Mouse (Mus musculus): ENCODE measurements around the gene Tc2n.
A peak's percentile ranks its signal among the peaks of the same experiment; 100 is the strongest.
"Not testable (repeated sequence)": the region's sequence is repeated elsewhere in the genome, so short reads cannot be mapped to it uniquely, and the experiment has no call there.

Gene Tc2n

GRCm38 (mm10) chr12:101718054-101718754, at the start of gene Tc2n:
Gene Tc2n, minus strand, starts transcription at chr12:101718523.
- peak; percentile 9 for DNase-seq

DNA sequence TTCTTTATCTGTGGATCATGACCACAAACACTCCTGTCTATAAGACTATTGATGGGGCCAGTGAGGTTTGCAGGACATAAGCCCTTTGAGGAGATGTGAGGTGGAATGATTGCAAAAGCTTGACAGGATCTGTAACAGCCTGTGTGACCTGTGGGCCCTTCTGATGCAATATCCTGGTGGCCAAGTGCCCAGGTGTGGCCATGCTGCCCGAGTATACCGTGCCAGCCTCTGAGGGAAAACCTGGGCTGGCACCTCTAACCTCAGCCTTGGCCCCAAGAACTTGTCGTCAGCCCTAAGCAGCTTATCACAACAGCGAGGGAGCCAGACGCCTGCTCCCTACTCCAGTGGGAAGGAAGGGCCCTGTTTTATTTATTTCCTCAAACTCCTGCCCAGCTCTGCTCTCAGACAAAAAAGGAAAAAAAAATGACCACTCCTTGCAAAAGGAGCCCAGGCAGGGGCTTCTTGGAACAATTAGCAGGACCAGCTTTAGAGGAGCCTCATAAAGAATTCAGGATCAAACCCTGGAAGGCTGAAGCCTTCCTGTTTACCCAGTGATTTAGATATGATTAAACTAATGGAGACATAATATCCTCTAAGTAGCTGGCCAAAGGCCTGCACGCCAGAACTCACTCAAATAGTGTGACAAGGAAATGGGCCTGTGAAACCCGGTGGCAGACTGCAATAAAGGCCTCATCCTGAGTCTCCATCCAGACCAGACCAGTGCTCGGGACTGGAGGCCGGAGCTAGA, 49.2 kb upstream of the Tc2n start:
- no peak for DNase-seq

- DNase-seq = no peak
Measured at GRCm38 (mm10) chr12:101766228-101766852, 48.0 kb upstream of the Tc2n start.

DNA sequence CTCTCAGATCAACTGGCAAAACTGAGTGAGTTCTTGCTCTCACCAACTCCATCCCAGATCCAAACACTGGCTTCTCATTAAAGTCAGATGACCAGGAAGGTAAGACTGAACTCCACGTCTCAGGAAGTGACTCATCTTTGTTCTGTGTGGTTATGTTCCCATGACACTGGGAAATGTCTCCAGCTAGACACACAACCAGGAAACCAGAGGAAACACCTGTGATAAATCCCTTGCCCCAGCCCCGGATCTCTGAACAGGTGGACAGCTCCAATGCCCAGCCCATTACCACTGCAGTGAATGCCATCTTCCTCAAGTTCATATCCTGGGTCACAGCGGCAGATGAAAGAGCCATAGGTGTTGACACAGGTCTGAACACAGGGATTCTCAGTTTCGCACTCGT, 46.5 kb upstream of the Tc2n start:
- no peak for DNase-seq

GRCm38 (mm10) chr12:101763065-101763464, 44.7 kb upstream of the Tc2n start:
- no peak for DNase-seq

- DNase-seq = no peak
Measured at GRCm38 (mm10) chr12:101762054-101762453, 43.7 kb upstream of the Tc2n start.

DNA sequence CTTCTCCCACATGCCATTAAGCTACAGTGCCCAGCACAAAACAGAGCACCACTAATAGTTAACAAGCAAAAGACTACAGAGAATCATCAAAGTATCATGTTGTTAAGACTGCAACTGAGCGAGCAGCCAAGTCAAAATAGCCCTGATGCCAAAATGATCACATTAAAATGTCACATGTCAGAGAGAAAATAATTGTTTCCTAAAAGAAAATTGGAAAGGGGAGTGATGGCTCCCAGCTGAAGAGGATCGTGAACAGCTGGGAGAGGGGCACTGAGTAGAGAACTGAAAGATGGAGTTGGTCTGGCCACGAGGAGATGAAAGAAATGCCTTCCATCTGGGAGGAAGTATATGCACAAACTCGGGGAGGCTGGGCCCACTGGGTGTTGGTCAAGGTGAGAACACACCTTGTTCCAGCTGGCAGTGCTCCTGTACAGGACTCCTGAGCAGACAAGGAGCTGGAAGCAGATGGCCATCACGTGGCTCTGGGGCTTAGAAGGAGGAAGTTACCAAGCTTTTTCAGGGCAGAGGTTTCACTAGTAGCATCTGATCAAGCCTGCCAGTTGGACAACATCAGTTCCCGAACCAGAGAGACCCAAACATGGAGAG, 41.2 kb upstream of the Tc2n start:
- DNase-seq = no peak

GRCm38 (mm10) chr12:101758698-101759097, 40.4 kb upstream of the Tc2n start:
- no peak for DNase-seq

GRCm38 (mm10) chr12:101742375-101742774, 24.1 kb upstream of the Tc2n start:
- no peak for DNase-seq

DNA sequence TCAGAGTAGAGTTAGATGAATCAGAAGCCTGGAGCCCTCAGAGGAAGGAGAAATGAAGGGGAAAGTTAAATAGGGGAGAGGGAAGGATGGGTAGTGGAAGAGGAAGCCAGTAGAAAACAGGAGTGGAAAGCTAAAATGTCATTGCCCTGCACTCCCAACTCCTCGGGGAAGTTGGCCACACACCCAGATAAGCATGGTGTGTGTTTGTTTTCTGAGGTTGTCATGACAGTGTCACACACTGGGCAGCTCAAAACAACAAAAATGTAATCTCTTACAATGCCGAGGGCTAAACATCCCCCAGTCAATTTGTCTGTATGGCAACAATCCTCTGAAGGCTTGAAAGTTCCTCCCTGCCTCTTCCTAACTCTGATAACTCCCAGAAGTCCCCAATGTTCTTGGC, 22.2 kb upstream of the Tc2n start:
- DNase-seq = no peak

DNA sequence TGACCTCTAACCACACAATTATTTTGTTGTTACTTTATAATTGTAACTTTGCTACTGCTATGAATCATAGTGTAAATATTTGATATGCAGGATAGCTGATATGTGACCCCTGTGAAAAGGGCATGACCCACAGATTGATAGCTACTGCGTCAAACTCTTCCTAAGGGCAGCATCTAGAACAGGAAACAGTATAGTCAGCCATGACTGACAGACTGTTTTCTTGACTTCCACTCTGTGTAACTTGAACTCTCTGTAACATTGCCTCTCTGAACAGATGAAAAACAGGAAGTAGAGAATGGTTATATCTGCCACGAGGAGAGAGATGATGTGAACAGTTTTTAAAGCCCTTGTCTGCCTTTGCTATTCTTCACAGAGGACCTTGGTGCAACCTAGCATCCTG, 21.7 kb upstream of the Tc2n start:
- DNase-seq = no peak

GRCm38 (mm10) chr12:101718755-101719150, 430 bp upstream of the Tc2n start:
- no peak for DNase-seq

- no peak for DNase-seq
Measured at GRCm38 (mm10) chr12:101699176-101699575, 19.1 kb downstream of the Tc2n start.

DNA sequence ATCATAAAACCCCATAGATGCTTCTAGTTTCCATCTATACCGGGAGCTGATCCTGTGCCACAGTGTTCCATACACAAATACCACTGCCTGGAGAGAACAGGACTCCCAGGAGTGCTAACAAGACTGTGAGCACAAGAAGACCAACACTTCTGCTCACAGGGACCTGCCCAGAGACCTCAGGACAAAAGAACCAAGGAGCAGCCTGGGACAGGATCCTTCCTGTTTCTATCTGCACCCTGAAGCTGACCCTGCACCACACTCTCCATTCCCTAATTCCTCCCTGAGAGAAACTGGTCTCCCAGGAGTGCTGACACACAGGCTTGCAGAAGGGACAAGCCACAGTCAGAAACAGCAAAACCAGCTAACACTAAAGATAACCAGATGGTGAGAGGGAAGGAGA, 21.8 kb downstream of the Tc2n start:
- no peak for DNase-seq

GRCm38 (mm10) chr12:101680538-101680937, 37.8 kb downstream of the Tc2n start:
- no peak for DNase-seq

- no peak for DNase-seq
Measured at GRCm38 (mm10) chr12:101667502-101667901, 50.8 kb downstream of the Tc2n start.

GRCm38 (mm10) chr12:101633137-101633536, 85.2 kb downstream of the Tc2n start:
- no peak for DNase-seq

DNA sequence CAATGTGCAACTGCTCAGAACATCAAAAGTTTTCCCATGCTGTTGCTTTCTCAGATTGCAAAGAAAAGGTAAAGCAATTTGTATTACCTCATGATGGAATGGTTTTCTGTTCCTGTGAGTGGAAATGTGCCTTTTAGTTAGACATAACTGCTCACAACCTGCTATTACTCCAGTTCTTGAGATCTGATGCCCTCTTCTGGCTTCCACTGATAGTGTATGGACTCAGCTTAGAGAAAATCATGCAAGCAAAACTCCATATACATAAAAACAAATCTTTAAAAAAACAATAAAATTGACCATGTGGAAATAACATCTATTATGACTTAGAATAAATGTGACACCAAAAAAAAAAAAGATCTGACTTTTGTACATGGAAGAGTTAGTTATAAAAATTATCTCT, 111.7 kb downstream of the Tc2n start:
- not testable (repeated sequence) for DNase-seq

Measured in cerebellum, adult 9-10 months (tissue).